Mouse (Mus musculus) forebrain, embryonic 16.5 days (tissue): Measurements from ENCODE around the gene A630001G21Rik. TPM values are rescaled to one million over a fixed set of nuclear protein-coding genes. Genes with fewer than 3 reads are reported as not detected.

Source experiments
- ATAC-seq: fragments of 200-750 bp; cut with Nextera tagmentation; 2 replicates; pipeline ENCODE4 v1.8.0; 2017; ENCODE audit warnings: mild to moderate bottlenecking, moderate library complexity
- H3K27ac ChIP-seq: fragments of 300-500 bp; sonication (generic); 2 replicates; pipeline ENCODE4 v1.5.1; 2014; ENCODE audit warnings: low read length, control low read depth
- H3K27me3 ChIP-seq: fragments of 300-500 bp; sonication (generic); replicated peaks from 2 replicates; pipeline ENCODE4 v1.6.1; 2014; ENCODE audit warnings: low read length; ENCODE audit not compliant: control insufficient read depth, insufficient read depth
- H3K36me3 ChIP-seq: fragments of 300-500 bp; sonication (generic); 2 replicates; pipeline ENCODE4 v1.6.1; 2014; ENCODE audit not compliant: control insufficient read depth, insufficient read depth
- H3K4me1 ChIP-seq: fragments of 300-500 bp; sonication (generic); replicated peaks from 2 replicates; pipeline ENCODE4 v1.6.1; 2014; ENCODE audit warnings: low read length; ENCODE audit not compliant: control insufficient read depth, insufficient read depth
- H3K4me2 ChIP-seq: fragments of 300-500 bp; sonication (generic); 2 replicates; pipeline ENCODE4 v1.6.1; 2014; ENCODE audit warnings: mild to moderate bottlenecking, low read length, control low read depth
- H3K4me3 ChIP-seq: fragments of 300-500 bp; sonication (generic); replicated peaks from 2 replicates; pipeline ENCODE4 v1.5.1; 2014; ENCODE audit warnings: mild to moderate bottlenecking, low read length, control low read depth
- H3K9ac ChIP-seq: fragments of 300-500 bp; sonication (generic); replicated peaks from 2 replicates; pipeline ENCODE4 v1.6.1; 2014; ENCODE audit warnings: low read depth, low read length, control low read depth
- H3K9me3 ChIP-seq: fragments of 300-500 bp; sonication (generic); 2 replicates; pipeline ENCODE4 v1.6.1; 2016; ENCODE audit warnings: low read length; ENCODE audit not compliant: control insufficient read depth
- WGBS: fragments of 180-500 bp; shearing (Covaris S2); extraction: QIAGEN DNeasy Blood & Tissue Kit; methylation state at CpG from one replicate; pipeline ENCODE4 v1.1.7; 2014; 5-methylcytosine and 5-hydroxymethylcytosine counted together
- polyA plus RNA-seq: library from polyadenylated mRNA; unstranded; fragments of >200 nt; fragmentation: Nextera tagmentation; extraction: Ambion mirVana; gene quantifications from 2 replicates; pipeline ENCODE4 v1.2.1, GENCODE M21; 2015

Gene A630001G21Rik
- polyA plus RNA-seq, 1 experiment from 2014 or later: 0.32 TPM

GRCm38 (mm10) chr1:85804551-85804950, 26.1 kb upstream of the A630001G21Rik start:
- no peak overlapping the region for H3K4me3 ChIP-seq
- H3K27ac ChIP-seq: no peak overlapping the region
- no peak overlapping the region for H3K9ac ChIP-seq
- WGBS: 95% methylated on average over 8 of the region's 8 CpGs
- H3K36me3 ChIP-seq: no peaks in the 10 kb centered on the region
- no peaks in the 10 kb centered on the region for H3K4me1 ChIP-seq
- H3K9me3 ChIP-seq: no peaks in the 10 kb centered on the region
- no peak for ATAC-seq
- H3K27me3 ChIP-seq: no peaks in the 10 kb centered on the region
- no peak overlapping the region for H3K4me2 ChIP-seq

- Histone ChIP-seq H3K27ac (no peak overlapping the region), H3K4me3 (no peak overlapping the region), H3K27me3 (no peaks in the 10 kb centered on the region), H3K9me3 (no peaks in the 10 kb centered on the region), H3K4me2 (no peak overlapping the region), H3K36me3 (no peaks in the 10 kb centered on the region), H3K4me1 (no peaks in the 10 kb centered on the region), H3K9ac (no peak overlapping the region)
- WGBS: 92% methylated on average over 1 of the region's 1 CpGs
- ATAC-seq: no peak
These were observed 24.1 kb upstream of the A630001G21Rik start for GRCm38 (mm10) chr1:85802517-85802916.

- no peak overlapping the region for H3K9ac ChIP-seq
These were observed 21.3 kb upstream of the A630001G21Rik start for GRCm38 (mm10) chr1:85799776-85800175.

GRCm38 (mm10) chr1:85795196-85795595, 16.8 kb upstream of the A630001G21Rik start:
- no peak for ATAC-seq
- WGBS: 66% methylated on average over 3 of the region's 3 CpGs
- no peaks in the 10 kb centered on the region for H3K9me3 ChIP-seq
- peak overlapping the region; percentile 37 for H3K4me2 ChIP-seq
- H3K4me3 ChIP-seq: no peak overlapping the region
- no peak overlapping the region for H3K27ac ChIP-seq
- no peak overlapping the region for H3K9ac ChIP-seq
- no peaks in the 10 kb centered on the region for H3K27me3 ChIP-seq
- peaks cover 12% of the 10 kb centered on the region for H3K4me1 ChIP-seq
- H3K36me3 ChIP-seq: no peaks in the 10 kb centered on the region

More at GRCm38 (mm10) chr1:85799776-85800175, 21.3 kb upstream of the A630001G21Rik start:
- 86% methylated on average over 1 of the region's 1 CpGs for WGBS
- H3K9me3 ChIP-seq: no peaks in the 10 kb centered on the region
- H3K27me3 ChIP-seq: no peaks in the 10 kb centered on the region
- ATAC-seq: no peak
- no peaks in the 10 kb centered on the region for H3K36me3 ChIP-seq
- peaks cover 9% of the 10 kb centered on the region for H3K4me1 ChIP-seq
- H3K27ac ChIP-seq: no peak overlapping the region
- no peak overlapping the region for H3K4me2 ChIP-seq
- no peak overlapping the region for H3K4me3 ChIP-seq

- H3K4me2 ChIP-seq: peak overlapping the region; percentile 83
- H3K27ac ChIP-seq: peak overlapping the region; percentile 95
- WGBS: under 1% methylated on average over 38 of the region's 38 CpGs
- no peaks in the 10 kb centered on the region for H3K9me3 ChIP-seq
- H3K4me3 ChIP-seq: peak overlapping the region; percentile 97
- H3K9ac ChIP-seq: peak overlapping the region; percentile 97
- H3K27me3 ChIP-seq: no peaks in the 10 kb centered on the region
- no peaks in the 10 kb centered on the region for H3K36me3 ChIP-seq
- peak; percentile 1; the same call in 1 of the 2 replicates for ATAC-seq
- H3K4me1 ChIP-seq: peaks cover 12% of the 10 kb centered on the region
These were observed 15.8 kb upstream of the A630001G21Rik start for GRCm38 (mm10) chr1:85794106-85794771.

- H3K4me2 ChIP-seq: peak within 1 kb of the TSS; percentile 83
- peak within 1 kb of the TSS; percentile 97 for H3K4me3 ChIP-seq
- WGBS: 0% methylated on average over 90 of the region's 118 CpGs
- H3K9ac ChIP-seq: peak within 1 kb of the TSS; percentile 97
- H3K27me3 ChIP-seq: no peaks in the 10 kb centered on the region
- H3K4me1 ChIP-seq: peaks cover 12% of the 10 kb centered on the region
- H3K36me3 ChIP-seq: no peaks in the 10 kb centered on the region
- ATAC-seq: peak; percentile 97
- H3K27ac ChIP-seq: peak within 1 kb of the TSS; percentile 95
- H3K9me3 ChIP-seq: no peaks in the 10 kb centered on the region
These were observed 15.0 kb upstream of the A630001G21Rik start, which contains the start of gene Cab39 for GRCm38 (mm10) chr1:85793208-85794105. Cab39 (plus strand) TSS chr1:85793441.

GRCm38 (mm10) chr1:85791476-85791875, 13.0 kb upstream of the A630001G21Rik start:
- ATAC-seq: no peak
- whole genome bisulfite sequencing: 93% methylated on average over 3 of the region's 3 CpGs
- no peak overlapping the region for H3K27ac ChIP-seq
- no peak overlapping the region for H3K4me2 ChIP-seq
- H3K9ac ChIP-seq: no peak overlapping the region
- H3K4me1 ChIP-seq: peaks cover 12% of the 10 kb centered on the region
- H3K4me3 ChIP-seq: no peak overlapping the region
- H3K9me3 ChIP-seq: no peaks in the 10 kb centered on the region
- no peaks in the 10 kb centered on the region for H3K27me3 ChIP-seq
- H3K36me3 ChIP-seq: no peaks in the 10 kb centered on the region

- no peak for ATAC-seq
- H3K4me2 ChIP-seq: no peak overlapping the region
- H3K36me3 ChIP-seq: no peaks in the 10 kb centered on the region
- no peaks in the 10 kb centered on the region for H3K9me3 ChIP-seq
- H3K27me3 ChIP-seq: no peaks in the 10 kb centered on the region
- no peak overlapping the region for H3K4me3 ChIP-seq
- H3K9ac ChIP-seq: no peak overlapping the region
- 77% methylated on average over 3 of the region's 3 CpGs for WGBS
- no peak overlapping the region for H3K27ac ChIP-seq
- H3K4me1 ChIP-seq: peaks cover 7% of the 10 kb centered on the region
These were observed 12.1 kb upstream of the A630001G21Rik start for GRCm38 (mm10) chr1:85790565-85790964.

- H3K4me1 ChIP-seq: no peaks in the 10 kb centered on the region
- no peaks in the 10 kb centered on the region for H3K27me3 ChIP-seq
- no peaks in the 10 kb centered on the region for H3K36me3 ChIP-seq
- H3K9ac ChIP-seq: no peak overlapping the region
- H3K27ac ChIP-seq: no peak overlapping the region
- H3K4me2 ChIP-seq: no peak overlapping the region
- 80% methylated on average over 4 of the region's 4 CpGs for WGBS
- no peaks in the 10 kb centered on the region for H3K9me3 ChIP-seq
- H3K4me3 ChIP-seq: no peak overlapping the region
- no peak for ATAC-seq
These were observed 1.2 kb upstream of the A630001G21Rik start for GRCm38 (mm10) chr1:85779428-85780180.
